Mouse (Mus musculus) heart, adult 2 months (tissue): ENCODE results near the gene Endov.

ENCODE experiments used
- CTCF ChIP-seq: fragments of 200-600 bp; IDR thresholded peaks from 2 replicates; pipeline ENCODE4 v1.8.1; 2022; ENCODE audit warnings: antibody characterized with exemption, mild to moderate bottlenecking, moderate library complexity
- EP300 ChIP-seq: fragments of 200-500 bp; IDR thresholded peaks from 2 replicates; pipeline ENCODE4 v1.6.1; 2011; ENCODE audit warnings: low read depth, low read length, control low read depth; ENCODE audit not compliant: insufficient read depth
- POLR2A ChIP-seq: fragments of 200-500 bp; IDR thresholded peaks from 2 replicates; pipeline ENCODE4 v1.6.1; 2011; ENCODE audit warnings: mild to moderate bottlenecking, low read depth, low read length, control low read depth; ENCODE audit not compliant: insufficient read depth

GRCm38 (mm10) chr11:119500011-119500410 is 8.9 kb downstream of the Endov start:
- no peak for TF ChIP-seq CTCF
- TF ChIP-seq POLR2A, result no peak
- TF ChIP-seq EP300, result no peak
